In the genomic region with DNA sequence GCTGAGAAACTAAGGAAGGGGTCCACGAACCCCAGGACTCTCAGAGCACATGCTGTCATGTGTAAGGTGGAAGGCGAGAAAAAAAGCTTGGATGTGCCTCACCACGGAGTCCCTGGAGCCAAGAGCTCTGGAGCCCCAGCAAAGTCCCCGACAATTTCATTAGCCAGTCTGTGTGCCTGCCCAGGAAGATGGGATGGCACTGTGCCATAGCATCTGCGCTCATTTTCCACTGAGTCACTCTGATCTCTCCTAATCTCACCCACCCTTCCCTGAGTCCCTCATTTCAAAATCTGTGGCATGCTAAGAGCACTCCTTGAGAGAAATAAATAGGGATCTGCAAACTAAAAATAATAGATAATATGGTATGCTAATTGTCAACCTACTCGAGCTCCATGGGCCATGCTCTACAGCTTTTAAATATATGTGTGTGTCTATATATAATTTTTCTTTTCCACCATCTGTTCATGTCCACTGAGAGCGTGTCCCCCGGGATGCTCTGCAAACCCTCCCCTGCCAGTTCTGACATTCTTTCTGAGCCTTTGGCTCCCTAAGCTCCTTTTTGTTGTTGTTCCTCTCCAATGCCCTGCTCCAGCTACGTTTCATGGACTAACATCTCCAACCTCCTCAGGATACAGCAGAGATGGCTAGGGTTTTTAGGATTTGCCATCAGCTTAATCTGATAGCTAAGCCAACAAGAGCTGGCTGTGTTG, we compare ENCODE assay signal across 8 mouse cellular contexts.
DNase-seq lines count a peak whose midpoint lies in the region; ATAC-seq lines count a peak whose summit lies in the region.

No protein-coding gene starts in this region.

- H3K36me3 ChIP-seq in forebrain, embryonic 13.5 days (ENCODE audit: poor library complexity, severe bottlenecking): no peaks in the 10 kb centered on the region
- no peaks in the 10 kb centered on the region for H3K36me3 ChIP-seq in forebrain, embryonic 12.5 days (replicated peaks)
- H3K36me3 ChIP-seq in neural tube, embryonic 15.5 days: no peaks in the 10 kb centered on the region
- no peaks in the 10 kb centered on the region for H3K36me3 ChIP-seq in liver, embryonic 12.5 days

- DNase-seq in MN1 (ENCODE audit: low spot score): peak; percentile 89
- peak; percentile 74 to 84 for DNase-seq in frontal cortex, adult 2 months (ENCODE audit: extremely low spot score in 1 of 2, low spot score in 1 of 2)
- peak; percentile 59 for DNase-seq in layer of hippocampus, adult 9-10 months (ENCODE audit: low spot score)
- DNase-seq in testis, postnatal 14 days (ENCODE audit: low spot score): no peak

- H3K9ac ChIP-seq in forebrain, embryonic 13.5 days: no peak overlapping the region
- H3K9ac ChIP-seq in forebrain, embryonic 12.5 days: no peak overlapping the region
- H3K9ac ChIP-seq in neural tube, embryonic 15.5 days (replicated peaks): no peak overlapping the region
- H3K9ac ChIP-seq in liver, embryonic 12.5 days: no peak overlapping the region

- WGBS in forebrain, embryonic 13.5 days: 63% methylated on average over 9 of the region's 9 CpGs
- WGBS in forebrain, embryonic 12.5 days: 71% methylated on average over 9 of the region's 9 CpGs
- WGBS in neural tube, embryonic 15.5 days: 67% methylated on average over 9 of the region's 9 CpGs
- 56% methylated on average over 9 of the region's 9 CpGs for WGBS in liver, embryonic 12.5 days (ENCODE audit: insufficient replicate concordance)

- H3K9me3 ChIP-seq in forebrain, embryonic 13.5 days (replicated peaks): no peaks in the 10 kb centered on the region
- no peaks in the 10 kb centered on the region for H3K9me3 ChIP-seq in forebrain, embryonic 12.5 days
- H3K9me3 ChIP-seq in neural tube, embryonic 15.5 days (replicated peaks): no peaks in the 10 kb centered on the region
- H3K9me3 ChIP-seq in liver, embryonic 12.5 days (replicated peaks): no peaks in the 10 kb centered on the region

- H3K27me3 ChIP-seq in forebrain, embryonic 13.5 days: no peaks in the 10 kb centered on the region
- H3K27me3 ChIP-seq in forebrain, embryonic 12.5 days: no peaks in the 10 kb centered on the region
- no peaks in the 10 kb centered on the region for H3K27me3 ChIP-seq in neural tube, embryonic 15.5 days (replicated peaks)
- H3K27me3 ChIP-seq in liver, embryonic 12.5 days (replicated peaks): no peaks in the 10 kb centered on the region

- H3K4me2 ChIP-seq in forebrain, embryonic 13.5 days: no peak overlapping the region
- no peak overlapping the region for H3K4me2 ChIP-seq in forebrain, embryonic 12.5 days
- H3K4me2 ChIP-seq in neural tube, embryonic 15.5 days: no peak overlapping the region
- H3K4me2 ChIP-seq in liver, embryonic 12.5 days: no peak overlapping the region

- H3K4me3 ChIP-seq in forebrain, embryonic 13.5 days: no peak overlapping the region
- H3K4me3 ChIP-seq in forebrain, embryonic 12.5 days (replicated peaks): no peak overlapping the region
- no peak overlapping the region for H3K4me3 ChIP-seq in neural tube, embryonic 15.5 days (replicated peaks)
- H3K4me3 ChIP-seq in liver, embryonic 12.5 days: no peak overlapping the region

- no peak overlapping the region; the same call in 1 of the 2 replicates for H3K27ac ChIP-seq in forebrain, embryonic 13.5 days
- no peak overlapping the region for H3K27ac ChIP-seq in forebrain, embryonic 12.5 days
- no peak overlapping the region for H3K27ac ChIP-seq in neural tube, embryonic 15.5 days (replicated peaks)
- H3K27ac ChIP-seq in liver, embryonic 12.5 days: no peak overlapping the region

- no peaks in the 10 kb centered on the region for H3K4me1 ChIP-seq in forebrain, embryonic 13.5 days
- H3K4me1 ChIP-seq in forebrain, embryonic 12.5 days: no peaks in the 10 kb centered on the region
- H3K4me1 ChIP-seq in neural tube, embryonic 15.5 days: no peaks in the 10 kb centered on the region
- no peaks in the 10 kb centered on the region for H3K4me1 ChIP-seq in liver, embryonic 12.5 days

- peak; percentile 78 for ATAC-seq in forebrain, embryonic 13.5 days
- ATAC-seq in forebrain, embryonic 12.5 days (ENCODE audit: low FRiP score): no peak
- ATAC-seq in neural tube, embryonic 15.5 days (ENCODE audit: low FRiP score): peak; percentile 35; the same call in 1 of the 2 replicates
- no peak for ATAC-seq in liver, embryonic 12.5 days

Comparison
In these comparisons a context has a peak if more than half of its experiments do, and no peak if none do; other contexts are left out.
1. ATAC-seq: peak in forebrain, embryonic 13.5 days (single experiment) and neural tube, embryonic 15.5 days (single experiment); none in forebrain, embryonic 12.5 days (single experiment) and liver, embryonic 12.5 days (single experiment).